Mouse (Mus musculus) cortical plate, adult 2 months (tissue): ENCODE data around the gene Cldn9.

Experiments used
- CTCF ChIP-seq: fragments of 200-500 bp; IDR thresholded peaks from 2 replicates; pipeline ENCODE4 v1.5.1; 2011; ENCODE audit warnings: mild to moderate bottlenecking, control low read depth, low read length; ENCODE audit not compliant: insufficient read depth; ENCODE audit errors: extremely low read depth
- POLR2A ChIP-seq: fragments of 200-500 bp; IDR thresholded peaks from 2 replicates; pipeline ENCODE4 v1.6.1; 2011; ENCODE audit warnings: mild to moderate bottlenecking, low read length, control low read depth; ENCODE audit not compliant: insufficient read depth; ENCODE audit errors: extremely low read depth

GRCm38 (mm10) chr17:23725477-23725876, 41.7 kb upstream of the Cldn9 start:
- TF ChIP-seq CTCF, result no peak
- TF ChIP-seq POLR2A, result no peak
